Mouse (Mus musculus) layer of hippocampus, postnatal 14 days (tissue): ENCODE measurements around the gene Gdap2. TPM values are rescaled to one million over a fixed set of nuclear protein-coding genes. Genes with fewer than 3 reads are reported as not detected.

ENCODE experiments used
- DNase-seq, 2 experiments: peaks; one replicate each; pipeline ENCODE4 v3.0.0; 2021 to 2022; ENCODE audit warnings: low spot score in 2 of 2, mixed read lengths in 1 of 2
- total RNA-seq, 2 experiments: library from RNA; stranded (reverse); gene quantifications; 2 replicates each; pipeline ENCODE4 v1.2.3; 2021

Gene Gdap2
- total RNA-seq, 2 experiments from 2014 or later, result 31.1 to 32.7 TPM

- DNase-seq, result no peak
Observed at GRCm38 (mm10) chr3:100242230-100242629, 80.0 kb downstream of the Gdap2 start.

- DNase-seq, result no peak
Observed at GRCm38 (mm10) chr3:100246286-100246825, 84.2 kb downstream of the Gdap2 start.

Other genes starting within 250 kb of the Gdap2 start
- 10 to 100 TPM; 18.4 to 21.6 TPM for gene Wdr3, start within 50 bp of the Gdap2 start, total RNA-seq